Mouse (Mus musculus) embryonic facial prominence, embryonic 13.5 days (tissue): ENCODE measurements around the gene Unc45a. TPM values are rescaled to one million over a fixed set of nuclear protein-coding genes. Genes with fewer than 3 reads are reported as not detected.
A peak's percentile ranks its signal among the peaks of the same experiment; 100 is the strongest.

Experiments
- ATAC-seq: fragments of 200-750 bp; cut with Nextera tagmentation; 2 replicates; pipeline ENCODE4 v1.8.0; 2017; ENCODE audit warnings: low read depth; ENCODE audit not compliant: insufficient number of reproducible peaks, insufficient read depth, low FRiP score, low TSS enrichment
- H3K27ac ChIP-seq: fragments of 300-500 bp; sonication (generic); 2 replicates; pipeline ENCODE4 v1.5.1; 2015; ENCODE audit warnings: moderate library complexity, mild to moderate bottlenecking, inconsistent platforms
- H3K27me3 ChIP-seq: fragments of 300-500 bp; sonication (generic); 2 replicates; pipeline ENCODE4 v1.6.1; 2015; ENCODE audit warnings: mild to moderate bottlenecking, inconsistent platforms
- H3K36me3 ChIP-seq: fragments of 300-500 bp; sonication (generic); 2 replicates; pipeline ENCODE4 v1.6.1; 2015; ENCODE audit warnings: mild to moderate bottlenecking, inconsistent platforms
- H3K4me1 ChIP-seq: fragments of 300-500 bp; sonication (generic); 2 replicates; pipeline ENCODE4 v1.6.1; 2015; ENCODE audit warnings: inconsistent platforms
- H3K4me2 ChIP-seq: fragments of 300-500 bp; sonication (generic); 2 replicates; pipeline ENCODE4 v1.6.1; 2015; ENCODE audit warnings: moderate library complexity, mild to moderate bottlenecking, inconsistent platforms
- H3K4me3 ChIP-seq: fragments of 300-500 bp; sonication (generic); 2 replicates; pipeline ENCODE4 v1.5.1; 2015; ENCODE audit warnings: mild to moderate bottlenecking, inconsistent platforms
- H3K9ac ChIP-seq: fragments of 300-500 bp; sonication (generic); 2 replicates; pipeline ENCODE4 v1.6.1; 2015; ENCODE audit warnings: mild to moderate bottlenecking, inconsistent platforms
- H3K9me3 ChIP-seq: fragments of 300-500 bp; sonication (generic); 2 replicates; pipeline ENCODE4 v1.6.1; 2016; ENCODE audit warnings: inconsistent platforms
- WGBS: fragments of 180-500 bp; shearing (Covaris S2); methylation state at CpG from one replicate; pipeline ENCODE4 v1.1.7; 2015; ENCODE audit warnings: mixed read lengths; 5-methylcytosine and 5-hydroxymethylcytosine counted together
- polyA plus RNA-seq: library from polyadenylated mRNA; unstranded; fragments of >200 nt; fragmentation: Nextera tagmentation; extraction: Ambion mirVana; gene quantifications from 2 replicates; pipeline ENCODE4 v1.2.1, GENCODE M21; 2015

Gene Unc45a
- polyA plus RNA-seq, 1 experiment from 2014 or later: 53.1 TPM

DNA sequence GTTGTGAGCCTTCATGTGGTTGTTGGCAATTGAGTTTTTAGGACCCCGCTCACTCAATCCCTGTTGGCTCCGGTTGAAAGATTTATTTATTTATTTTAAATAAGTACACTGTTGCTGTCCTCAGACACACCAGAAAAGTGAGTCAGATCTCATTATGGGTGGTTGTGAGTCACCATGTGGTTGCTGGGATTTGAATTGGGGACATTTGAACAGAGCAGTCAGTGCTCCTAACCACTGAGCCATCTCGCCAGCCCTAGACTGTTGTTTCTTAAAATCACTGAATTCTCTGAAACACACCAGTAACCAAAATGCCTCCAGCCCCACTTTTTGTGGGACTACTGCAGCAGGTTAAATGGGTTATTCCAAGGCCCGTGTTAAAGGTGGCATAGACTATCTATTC is 42.1 kb downstream of the Unc45a start:
- H3K4me3 ChIP-seq: no peak overlapping the region
- no peak overlapping the region for H3K4me2 ChIP-seq
- H3K4me1 ChIP-seq: peaks cover 23% of the 10 kb centered on the region
- H3K36me3 ChIP-seq: peaks cover 41% of the 10 kb centered on the region
- 92% methylated on average over 4 of the region's 4 CpGs for WGBS
- no peak overlapping the region for H3K27ac ChIP-seq
- no peaks in the 10 kb centered on the region for H3K27me3 ChIP-seq
- no peak overlapping the region for H3K9ac ChIP-seq
- no peak for ATAC-seq
- H3K9me3 ChIP-seq: no peaks in the 10 kb centered on the region

GRCm38 (mm10) chr7:80297041-80297440 is 43.8 kb downstream of the Unc45a start:
- Histone ChIP-seq H3K4me2 (no peak overlapping the region), H3K36me3 (peaks cover 29% of the 10 kb centered on the region), H3K9me3 (no peaks in the 10 kb centered on the region), H3K9ac (0 out of 2 replicates have a peak overlapping the region, but pooled peaks have one; percentile 27), H3K4me1 (peaks cover 23% of the 10 kb centered on the region), H3K27ac (no peak overlapping the region), H3K27me3 (no peaks in the 10 kb centered on the region), H3K4me3 (no peak overlapping the region)
- no peak for ATAC-seq
- WGBS: 84% methylated on average over 3 of the region's 3 CpGs

DNA sequence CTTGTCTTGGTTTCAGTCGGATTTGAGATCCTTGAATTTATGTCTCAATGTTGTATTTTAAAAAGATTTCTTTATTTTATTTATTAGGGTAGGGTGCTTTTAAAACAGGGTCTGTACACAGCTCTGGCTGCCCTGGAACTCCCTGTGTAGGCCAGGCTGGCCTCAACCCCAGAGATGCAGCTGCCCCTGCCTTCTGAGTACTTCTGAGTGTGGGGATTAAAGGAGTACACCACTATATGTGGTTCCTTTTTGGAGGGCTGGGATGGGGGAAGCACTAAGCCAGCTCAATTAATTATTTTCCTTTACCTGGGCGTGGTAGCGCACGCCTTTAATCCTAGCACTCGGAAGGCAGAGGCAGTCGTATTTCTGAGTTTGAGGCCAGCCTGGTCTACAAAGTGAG is 44.3 kb downstream of the Unc45a start:
- ATAC-seq: no peak
- Histone ChIP-seq H3K9me3 (no peaks in the 10 kb centered on the region), H3K27me3 (no peaks in the 10 kb centered on the region), H3K4me2 (peak overlapping the region; percentile 72), H3K27ac (no peak overlapping the region), H3K4me1 (peaks cover 23% of the 10 kb centered on the region), H3K36me3 (peaks cover 23% of the 10 kb centered on the region), H3K9ac (0 out of 2 replicates have a peak overlapping the region, but pooled peaks have one; percentile 11), H3K4me3 (no peak overlapping the region)
- 91% methylated on average over 6 of the region's 6 CpGs for WGBS

- Histone ChIP-seq H3K36me3 (peaks cover 18% of the 10 kb centered on the region), H3K4me3 (peak overlapping the region; percentile 88), H3K4me2 (peak overlapping the region; percentile 72), H3K4me1 (peaks cover 23% of the 10 kb centered on the region), H3K27ac (peak overlapping the region; percentile 88), H3K9me3 (no peaks in the 10 kb centered on the region), H3K27me3 (no peaks in the 10 kb centered on the region), H3K9ac (peak overlapping the region; percentile 87)
- ATAC-seq: peak; percentile 56
- 9% methylated on average over 37 of the region's 37 CpGs for WGBS
Measured at GRCm38 (mm10) chr7:80294764-80295648, 45.8 kb downstream of the Unc45a start.

GRCm38 (mm10) chr7:80294062-80294763 is 46.6 kb downstream of the Unc45a start, which contains the start of gene Prc1:
Gene Prc1, plus strand, starts transcription at chr7:80294450.
- H3K4me1 ChIP-seq: peaks cover 23% of the 10 kb centered on the region
- no peaks in the 10 kb centered on the region for H3K9me3 ChIP-seq
- H3K36me3 ChIP-seq: peaks cover 17% of the 10 kb centered on the region
- H3K27ac ChIP-seq: peak within 1 kb of the TSS; percentile 88
- no peaks in the 10 kb centered on the region for H3K27me3 ChIP-seq
- peak within 1 kb of the TSS; percentile 87 for H3K9ac ChIP-seq
- peak within 1 kb of the TSS; percentile 88 for H3K4me3 ChIP-seq
- peak within 1 kb of the TSS; percentile 72 for H3K4me2 ChIP-seq
- WGBS: under 1% methylated on average over 52 of the region's 52 CpGs
- ATAC-seq: peak; percentile 99

GRCm38 (mm10) chr7:80287736-80288135 is 53.1 kb downstream of the Unc45a start:
- Histone ChIP-seq H3K27ac (no peak overlapping the region), H3K4me1 (no peaks in the 10 kb centered on the region), H3K27me3 (no peaks in the 10 kb centered on the region), H3K4me2 (no peak overlapping the region), H3K36me3 (peaks cover 78% of the 10 kb centered on the region), H3K9me3 (no peaks in the 10 kb centered on the region), H3K9ac (no peak overlapping the region), H3K4me3 (no peak overlapping the region)
- WGBS: 73% methylated on average over 10 of the region's 10 CpGs
- no peak for ATAC-seq

DNA sequence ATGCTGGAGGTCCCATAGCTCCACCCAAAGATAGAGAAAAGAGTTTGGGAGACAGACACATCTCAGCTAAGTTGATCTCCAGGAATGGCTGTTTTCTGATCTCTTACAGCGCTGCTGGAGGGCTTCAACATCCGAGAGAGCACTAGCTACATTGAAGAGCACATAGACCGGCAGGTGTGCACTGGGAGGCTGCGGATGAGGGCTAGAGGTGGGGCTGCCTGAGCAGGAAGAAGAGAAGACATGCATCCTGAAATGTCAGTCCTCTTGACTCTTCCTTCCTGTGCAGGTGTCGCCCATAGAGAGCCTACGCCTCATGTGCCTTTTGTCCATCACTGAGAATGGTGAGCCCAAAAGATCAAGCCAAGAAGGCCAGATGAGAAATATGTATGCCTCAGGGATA is 55.1 kb downstream of the Unc45a start:
- Histone ChIP-seq H3K4me3 (no peak overlapping the region), H3K27ac (no peak overlapping the region), H3K9ac (no peak overlapping the region), H3K4me2 (no peak overlapping the region), H3K9me3 (no peaks in the 10 kb centered on the region), H3K27me3 (no peaks in the 10 kb centered on the region), H3K4me1 (no peaks in the 10 kb centered on the region), H3K36me3 (peaks cover 76% of the 10 kb centered on the region)
- 96% methylated on average over 6 of the region's 6 CpGs for WGBS
- ATAC-seq: no peak

DNA sequence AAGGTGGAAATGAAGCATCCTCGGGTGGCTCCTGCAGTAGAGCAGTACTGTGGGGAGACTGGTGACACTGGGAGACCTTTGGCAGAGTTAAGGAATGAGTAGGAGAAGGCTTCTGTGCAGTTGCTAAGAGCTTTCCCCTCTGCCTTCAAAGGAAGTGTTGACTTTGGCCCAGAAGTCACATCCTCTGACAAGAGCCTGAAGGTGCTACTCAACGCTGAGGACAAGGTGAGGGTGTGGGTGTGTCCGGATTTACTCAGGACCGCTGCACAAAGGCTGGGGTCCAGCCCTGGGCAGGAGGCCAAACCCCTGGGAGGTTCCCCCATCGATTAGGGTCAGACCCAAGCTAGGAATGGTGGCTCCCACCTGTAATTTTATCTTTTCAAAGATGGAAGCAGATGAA is 56.4 kb downstream of the Unc45a start:
- Histone ChIP-seq H3K27me3 (no peaks in the 10 kb centered on the region), H3K27ac (no peak overlapping the region), H3K4me1 (no peaks in the 10 kb centered on the region), H3K9ac (no peak overlapping the region), H3K4me2 (no peak overlapping the region), H3K4me3 (no peak overlapping the region), H3K9me3 (no peaks in the 10 kb centered on the region), H3K36me3 (peaks cover 74% of the 10 kb centered on the region)
- no peak for ATAC-seq
- WGBS: 92% methylated on average over 5 of the region's 5 CpGs

GRCm38 (mm10) chr7:80283226-80283918 is 57.4 kb downstream of the Unc45a start:
- no peak overlapping the region for H3K9ac ChIP-seq
- H3K27ac ChIP-seq: no peak overlapping the region
- H3K9me3 ChIP-seq: no peaks in the 10 kb centered on the region
- no peak for ATAC-seq
- H3K4me1 ChIP-seq: no peaks in the 10 kb centered on the region
- 93% methylated on average over 3 of the region's 3 CpGs for WGBS
- no peaks in the 10 kb centered on the region for H3K27me3 ChIP-seq
- peaks cover 76% of the 10 kb centered on the region for H3K36me3 ChIP-seq
- no peak overlapping the region for H3K4me3 ChIP-seq
- H3K4me2 ChIP-seq: no peak overlapping the region

DNA sequence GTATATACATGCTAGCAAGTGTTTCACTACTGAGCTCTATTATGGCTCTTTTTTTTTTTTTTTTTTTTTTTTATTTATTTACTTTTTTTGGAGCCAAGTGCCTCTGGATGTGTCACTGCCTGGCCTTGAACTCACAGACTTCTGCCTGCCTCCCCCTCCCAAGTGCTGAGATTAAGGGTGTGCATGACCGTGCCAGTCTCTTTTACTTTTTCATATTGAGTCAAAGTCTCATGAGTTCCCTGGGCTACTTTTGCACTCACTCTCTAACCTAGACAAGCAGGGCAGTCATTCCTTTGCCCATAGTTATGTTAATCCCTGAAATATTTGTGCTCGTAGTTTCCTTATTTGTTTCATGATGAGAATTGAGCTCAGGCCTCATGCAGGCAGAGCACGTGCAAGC is 59.2 kb downstream of the Unc45a start:
- WGBS: 83% methylated on average over 3 of the region's 3 CpGs
- no peaks in the 10 kb centered on the region for H3K27me3 ChIP-seq
- peaks cover 76% of the 10 kb centered on the region for H3K36me3 ChIP-seq
- no peak for ATAC-seq
- H3K4me2 ChIP-seq: no peak overlapping the region
- H3K4me1 ChIP-seq: no peaks in the 10 kb centered on the region
- no peaks in the 10 kb centered on the region for H3K9me3 ChIP-seq
- no peak overlapping the region for H3K27ac ChIP-seq
- no peak overlapping the region for H3K9ac ChIP-seq
- no peak overlapping the region for H3K4me3 ChIP-seq

GRCm38 (mm10) chr7:80280998-80281397 is 59.8 kb downstream of the Unc45a start:
- Histone ChIP-seq H3K9me3 (no peaks in the 10 kb centered on the region), H3K36me3 (peaks cover 76% of the 10 kb centered on the region), H3K27ac (no peak overlapping the region), H3K27me3 (no peaks in the 10 kb centered on the region), H3K4me1 (no peaks in the 10 kb centered on the region), H3K4me3 (no peak overlapping the region), H3K9ac (no peak overlapping the region), H3K4me2 (no peak overlapping the region)
- no peak for ATAC-seq
- 89% methylated on average over 2 of the region's 2 CpGs for WGBS
